Mouse (Mus musculus): ENCODE results near the gene Lmbr1.
A peak's percentile ranks its signal among the peaks of the same experiment; 100 is the strongest.
"Not testable (repeated sequence)": the region's sequence is repeated elsewhere in the genome, so short reads cannot be mapped to it uniquely, and the experiment has no call there.

Lmbr1 gene

DNA sequence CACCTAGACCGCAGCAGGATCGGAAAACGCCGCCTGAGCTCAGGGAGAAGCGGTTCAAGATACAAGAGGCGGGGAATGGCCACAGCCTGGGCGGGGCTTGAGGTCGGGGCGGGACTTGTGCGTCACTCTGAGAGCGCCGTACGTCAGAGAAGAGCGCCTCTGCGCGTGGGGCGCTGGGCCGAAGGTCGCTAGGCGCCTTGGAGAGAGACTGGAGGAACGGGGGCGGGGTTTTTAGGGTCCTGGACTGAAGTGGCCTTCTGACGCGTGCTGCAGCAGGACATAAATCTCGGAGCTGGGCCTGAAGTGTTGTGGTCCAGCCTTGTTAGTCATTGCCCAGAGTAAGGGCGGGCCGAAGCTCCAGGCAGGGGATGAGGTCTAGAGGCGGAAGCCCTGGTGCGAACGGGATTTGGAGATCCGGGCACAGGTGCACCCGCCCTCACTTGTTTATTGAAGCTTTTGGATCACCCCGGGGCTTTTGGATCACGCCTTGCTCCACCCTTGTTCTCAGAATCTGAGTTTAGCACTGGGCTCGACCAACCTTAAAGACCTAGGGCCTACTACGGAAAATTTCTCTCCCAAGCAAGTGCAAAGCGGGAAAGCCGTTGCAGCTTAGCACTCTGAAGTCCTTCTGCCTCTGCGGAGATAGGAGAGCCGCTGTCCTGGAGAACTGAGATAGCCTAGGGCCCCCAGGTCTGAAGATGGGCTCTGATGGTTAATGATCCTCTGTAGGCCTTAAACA lies at the start of gene Lmbr1:
TSS of gene Lmbr1 (minus strand) at position 93 of the 739 bp plus-strand sequence.
- DNase-seq = peak; percentile 75 to 84

DNA sequence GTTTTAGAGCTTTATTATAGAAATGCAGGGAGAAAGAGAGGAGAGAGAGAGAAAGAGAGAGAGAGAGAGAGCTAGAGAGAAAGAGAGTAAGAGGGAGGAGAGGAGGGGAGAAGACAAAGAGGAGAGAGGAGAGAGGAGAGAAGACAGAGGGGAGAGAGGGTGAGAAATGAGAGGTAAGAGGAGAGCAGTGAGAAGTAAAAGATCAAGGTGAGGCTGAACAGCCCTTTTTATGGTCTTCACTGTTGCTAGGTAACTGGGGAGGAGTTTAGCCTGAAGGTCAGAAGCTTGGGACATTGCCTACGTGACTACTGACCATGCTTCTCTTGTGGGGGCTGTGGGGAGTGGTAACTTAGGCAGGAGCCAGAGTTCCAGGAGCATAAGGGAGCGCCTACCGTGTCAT lies 45.1 kb upstream of the Lmbr1 start:
- not testable (repeated sequence) for DNase-seq

DNA sequence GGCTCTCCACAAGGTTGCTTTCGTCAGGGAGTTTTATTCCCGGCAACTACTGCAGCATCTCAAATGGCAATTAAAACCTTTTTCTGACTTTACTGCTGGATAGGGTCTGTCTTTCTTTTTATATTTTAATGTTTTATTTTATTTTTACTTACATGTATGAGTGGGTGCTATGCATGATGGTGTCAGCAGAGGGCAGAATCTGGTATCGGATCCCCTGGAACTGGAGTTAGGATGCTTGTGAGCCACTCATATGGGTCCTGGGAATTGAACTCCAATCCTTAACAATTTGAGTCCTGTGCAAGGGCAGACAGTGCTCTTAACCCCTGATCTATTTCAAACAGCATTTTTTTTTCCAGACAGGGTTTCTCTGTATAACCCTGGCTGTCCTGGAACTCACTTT lies 34.9 kb upstream of the Lmbr1 start:
- DNase-seq = no peak

DNA sequence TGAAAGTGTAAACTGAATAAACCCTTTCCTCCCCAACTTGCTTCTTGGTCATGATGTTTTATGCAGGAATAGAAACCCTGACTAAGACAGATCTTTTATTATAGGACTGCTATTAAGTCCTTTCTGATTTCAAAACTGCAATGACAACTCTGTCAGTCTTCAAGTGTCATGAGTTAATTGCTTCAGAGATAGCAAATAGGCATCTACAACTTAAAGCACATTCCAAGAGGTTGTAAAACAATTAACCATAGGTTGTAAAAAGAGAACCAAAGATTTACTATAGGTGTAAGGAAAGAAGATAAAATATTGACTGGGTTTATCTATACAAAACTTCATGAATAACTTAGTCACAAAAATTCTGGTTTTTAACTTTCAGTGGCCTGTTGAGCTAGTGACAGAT lies 32.7 kb upstream of the Lmbr1 start:
- no peak for DNase-seq

DNA sequence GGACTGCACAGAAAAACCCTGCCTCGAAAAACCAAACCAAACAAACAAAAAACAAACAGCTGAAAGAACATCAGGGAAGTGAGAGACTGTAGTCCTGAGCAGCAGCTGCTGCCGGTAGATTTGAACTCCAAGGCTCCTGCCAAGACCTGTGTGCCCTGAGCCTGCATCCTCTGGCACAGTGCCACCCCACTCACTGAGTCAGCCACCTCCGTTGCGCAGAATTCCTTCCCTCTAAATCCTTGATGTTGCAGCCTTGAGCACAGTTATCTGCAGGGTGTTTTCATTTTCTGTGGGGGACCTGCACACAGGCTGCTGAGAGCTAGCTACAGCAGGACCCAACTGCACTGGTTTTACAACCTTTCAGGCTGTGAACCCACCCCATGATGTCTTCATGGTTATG lies 20.2 kb upstream of the Lmbr1 start:
- no peak for DNase-seq

DNA sequence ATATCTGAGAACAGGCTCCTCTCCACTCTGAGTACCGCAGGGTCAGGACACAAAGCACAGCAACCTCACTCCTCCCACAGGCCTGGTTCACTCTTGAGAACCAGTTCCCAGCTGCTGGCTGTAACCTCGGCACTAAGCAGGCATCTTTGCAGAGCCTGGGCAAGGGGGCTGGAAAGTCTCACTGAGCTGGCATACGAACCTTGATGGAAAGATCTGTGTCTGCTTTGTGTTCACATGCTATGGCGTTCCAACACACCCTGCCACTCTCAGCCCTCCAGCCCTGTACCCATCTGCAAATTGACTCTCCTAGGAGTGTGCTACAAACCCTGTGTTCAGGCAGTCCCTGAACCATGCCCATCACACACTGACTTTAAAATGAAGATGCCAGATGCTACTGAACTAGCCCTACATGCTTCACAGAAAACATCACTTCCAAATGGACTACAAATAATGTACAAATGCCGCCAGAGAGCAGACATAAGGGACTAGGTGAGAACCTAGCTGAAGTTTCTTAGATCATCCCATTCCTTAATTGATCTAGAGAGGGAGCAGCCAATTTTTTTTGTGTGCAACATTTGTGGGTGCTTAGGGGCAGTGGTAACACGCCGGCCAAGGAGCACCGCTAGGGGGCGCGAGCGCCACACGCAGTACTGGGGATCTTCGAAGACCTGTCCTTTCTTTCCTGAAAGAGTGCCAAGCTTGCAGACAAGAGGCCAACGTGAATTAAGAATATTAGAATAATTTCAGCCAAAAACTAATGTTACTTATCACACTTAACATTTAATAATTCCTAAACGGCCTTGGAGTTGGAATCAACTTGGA lies 11.0 kb upstream of the Lmbr1 start:
- peak; percentile 40 to 71 for DNase-seq

DNA sequence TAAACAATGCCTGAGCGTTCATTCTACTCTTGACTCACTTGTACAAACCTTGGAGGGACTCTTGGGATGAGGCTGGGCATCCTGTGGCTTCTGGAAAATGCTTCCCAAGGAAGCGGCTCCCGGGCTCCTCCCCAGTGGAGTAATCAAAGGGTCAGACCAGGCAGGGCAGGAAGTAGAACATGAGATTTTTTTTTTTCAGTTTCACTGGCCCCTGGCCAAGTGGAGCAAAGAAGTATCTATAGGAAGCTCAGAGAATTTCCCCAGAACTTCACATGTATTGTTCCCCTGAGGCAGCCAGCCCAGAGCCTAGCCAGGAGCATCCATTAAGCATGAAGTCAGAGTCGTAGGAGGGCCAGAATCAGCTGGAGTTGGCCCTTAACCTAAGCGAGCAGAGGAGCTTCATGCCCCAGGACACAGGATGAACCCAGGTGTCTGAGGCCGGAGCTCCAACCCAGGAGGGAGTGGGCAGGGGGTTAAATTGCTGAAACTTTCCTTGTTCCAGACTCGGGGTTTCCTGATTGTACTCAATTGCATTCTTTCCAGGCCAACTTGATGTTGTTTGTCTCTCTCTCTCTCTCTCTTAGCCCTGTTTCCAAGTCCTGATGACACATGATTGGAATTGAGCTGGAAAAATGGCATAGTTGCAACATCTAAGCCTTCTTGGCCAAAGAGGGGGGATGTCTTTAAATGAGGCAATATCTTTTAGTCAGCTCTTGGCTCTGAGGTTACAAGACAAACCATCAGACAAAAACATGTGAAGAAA lies 10.2 kb upstream of the Lmbr1 start:
- DNase-seq = no peak

DNA sequence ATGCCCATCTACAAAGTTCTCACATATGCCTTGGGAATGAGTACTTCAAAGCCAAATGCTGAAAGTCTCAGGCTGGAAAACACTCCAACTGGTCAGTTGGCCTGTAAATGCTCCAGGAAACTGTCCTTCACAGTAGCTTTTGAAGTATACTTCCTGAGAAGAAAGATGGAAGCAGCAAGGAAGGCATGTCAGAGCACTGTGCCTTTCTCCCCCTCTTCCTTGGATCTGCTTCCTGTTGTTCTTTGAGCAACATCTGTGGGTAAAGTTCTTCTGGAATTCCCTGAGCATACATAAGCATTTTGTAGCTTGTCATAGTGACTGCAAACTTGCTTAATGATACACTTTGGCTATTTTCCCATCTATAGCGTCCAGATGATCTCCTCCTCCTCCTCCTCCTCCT lies 9.4 kb upstream of the Lmbr1 start:
- DNase-seq = no peak

DNA sequence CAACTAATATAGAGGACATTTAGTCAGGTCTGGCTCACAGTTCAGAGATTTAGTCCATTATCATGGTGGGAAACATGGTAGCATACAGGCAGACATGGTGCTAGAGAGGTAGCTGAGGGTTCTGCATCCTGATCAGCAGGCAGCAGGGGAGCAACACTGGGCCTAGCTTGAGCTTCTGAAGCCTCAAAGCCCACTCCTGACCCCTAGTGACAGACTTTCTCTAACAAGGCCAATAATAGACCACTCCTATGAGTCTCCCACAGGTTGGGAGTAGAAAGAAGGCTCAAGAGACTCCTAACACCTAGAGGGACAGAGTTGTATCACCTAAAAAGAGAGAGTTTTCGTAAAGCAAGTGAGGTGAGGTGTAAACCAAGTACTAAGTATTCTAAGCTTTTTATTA lies 4.6 kb upstream of the Lmbr1 start:
- DNase-seq = no peak

DNA sequence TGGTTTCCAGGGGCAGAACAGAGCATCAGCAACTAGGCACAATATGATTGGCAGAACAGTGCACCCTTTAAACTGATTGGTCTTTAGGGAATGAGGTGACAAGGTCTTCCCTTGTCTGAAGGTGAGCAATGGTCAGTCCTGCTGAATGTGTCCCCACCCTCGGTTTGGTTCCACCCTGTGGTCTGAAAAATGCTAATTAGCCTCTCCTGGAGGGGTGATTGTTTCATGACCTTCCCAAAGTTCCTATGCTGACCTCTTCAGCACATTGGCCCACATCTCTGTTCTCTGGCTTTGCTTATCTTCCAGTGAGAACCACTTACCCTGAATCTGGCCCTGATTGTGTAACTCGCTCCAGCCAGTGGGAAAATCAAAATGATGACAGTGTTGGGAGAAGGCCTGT lies 1.9 kb upstream of the Lmbr1 start:
- DNase-seq = no peak

DNA sequence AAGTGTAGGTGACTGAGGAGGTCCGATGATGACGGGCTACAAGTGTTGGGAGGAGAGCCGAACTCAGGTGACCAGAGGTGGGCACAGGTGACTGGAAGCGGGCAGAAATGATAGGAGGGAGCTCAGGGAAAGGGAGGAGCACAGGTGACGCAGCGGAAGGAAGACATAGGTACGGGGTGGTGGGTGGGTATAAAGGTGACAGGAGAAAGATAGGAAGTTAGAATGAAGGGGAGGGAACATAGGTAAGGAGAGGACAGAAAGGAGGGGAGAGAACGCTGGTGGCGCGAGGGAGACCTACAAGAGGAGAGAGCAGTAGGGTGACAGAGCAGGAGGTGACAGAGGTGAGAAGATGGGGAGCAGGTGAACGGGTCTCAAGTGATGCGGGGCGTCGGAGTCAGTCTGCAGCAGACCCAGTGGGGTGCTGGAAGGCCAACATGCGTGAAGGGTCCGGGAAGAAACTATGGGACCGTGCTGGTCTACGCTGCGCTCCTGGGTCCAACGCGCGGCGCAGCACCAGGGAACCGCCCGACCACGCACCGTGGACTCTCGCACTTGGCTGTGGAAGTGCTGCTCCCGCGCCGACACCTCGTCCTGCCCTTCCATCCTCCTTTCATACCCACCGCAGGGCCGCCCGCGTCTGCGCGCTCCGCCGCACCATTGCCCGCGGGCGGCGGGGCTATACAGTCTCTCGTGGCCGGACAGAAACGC lies 446 bp downstream of the Lmbr1 start:
- DNase-seq = no peak

DNA sequence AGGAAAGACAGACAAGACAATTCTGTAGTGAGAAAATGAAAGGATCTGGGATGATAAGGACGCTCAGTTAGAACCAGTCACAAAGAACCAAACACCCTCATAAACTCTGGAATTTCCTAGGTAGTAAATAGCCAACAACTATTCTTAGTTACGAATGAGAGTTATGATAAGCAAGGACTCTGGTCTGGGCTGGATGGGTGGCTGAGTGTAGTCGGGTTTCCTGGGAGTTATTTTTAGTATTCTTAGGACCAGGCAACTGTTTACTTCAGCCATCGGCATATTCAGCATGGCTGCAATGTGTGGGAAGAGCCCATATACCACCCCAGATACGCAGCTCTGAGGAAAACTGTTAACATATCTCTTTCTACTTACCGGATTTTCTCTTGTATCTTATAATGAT lies 14.7 kb downstream of the Lmbr1 start:
- DNase-seq = no peak

DNA sequence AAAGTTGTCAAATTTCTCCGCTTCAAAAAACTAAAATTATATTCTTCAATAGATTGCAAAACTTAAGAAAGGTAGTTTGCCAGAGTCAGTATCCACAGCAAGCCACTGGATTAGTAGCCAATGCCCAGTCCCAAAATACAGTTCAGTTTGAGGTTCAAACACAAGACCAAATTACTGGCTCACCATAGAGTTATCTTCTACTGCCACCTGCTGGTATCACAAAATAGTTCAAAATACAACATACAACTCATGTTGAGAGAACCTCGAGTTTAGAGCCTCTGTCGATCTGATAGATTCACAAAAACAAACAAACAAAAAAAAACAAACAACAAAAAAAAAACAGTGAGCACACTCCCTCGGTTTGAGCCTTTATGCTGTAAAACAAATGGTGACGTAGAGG lies 42.4 kb downstream of the Lmbr1 start:
- DNase-seq = no peak

DNA sequence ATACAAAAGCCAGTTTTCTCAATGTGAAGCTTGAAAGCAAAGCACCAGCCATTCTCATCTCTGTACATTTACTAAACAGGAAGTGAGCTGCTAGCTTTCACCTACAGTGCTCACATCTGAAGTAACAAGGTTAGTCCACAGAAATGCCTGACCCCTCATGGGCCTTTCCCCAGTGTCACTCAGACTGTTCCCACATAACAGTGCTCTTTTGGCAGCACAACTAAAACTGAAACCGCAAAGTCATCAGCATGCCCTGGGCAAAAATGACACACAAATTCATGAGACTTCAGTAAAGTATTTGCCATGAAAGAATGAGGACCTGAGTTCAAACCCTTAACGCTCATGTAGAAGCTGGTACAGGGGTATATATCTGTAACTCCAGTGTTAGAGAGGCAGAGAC lies 55.7 kb downstream of the Lmbr1 start:
- DNase-seq = no peak

DNA sequence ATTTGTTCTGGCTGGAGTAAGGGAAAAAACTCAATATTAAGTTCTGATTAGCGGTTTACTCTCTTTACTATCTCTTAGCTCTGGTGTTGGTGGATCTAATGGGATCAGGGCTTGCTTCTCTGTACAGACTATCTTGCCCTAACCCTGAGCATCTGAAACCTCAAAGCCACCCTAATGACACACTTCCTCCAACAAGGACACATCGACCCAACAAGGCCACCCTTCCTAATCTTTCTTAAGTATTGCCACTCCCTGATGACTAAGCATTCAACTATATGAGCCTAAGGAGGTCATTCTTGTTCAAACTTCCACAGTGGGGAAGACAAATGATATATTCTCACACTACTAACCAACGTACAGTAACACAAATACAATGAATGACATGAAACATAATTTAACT lies 69.0 kb downstream of the Lmbr1 start:
- no peak for DNase-seq

DNA sequence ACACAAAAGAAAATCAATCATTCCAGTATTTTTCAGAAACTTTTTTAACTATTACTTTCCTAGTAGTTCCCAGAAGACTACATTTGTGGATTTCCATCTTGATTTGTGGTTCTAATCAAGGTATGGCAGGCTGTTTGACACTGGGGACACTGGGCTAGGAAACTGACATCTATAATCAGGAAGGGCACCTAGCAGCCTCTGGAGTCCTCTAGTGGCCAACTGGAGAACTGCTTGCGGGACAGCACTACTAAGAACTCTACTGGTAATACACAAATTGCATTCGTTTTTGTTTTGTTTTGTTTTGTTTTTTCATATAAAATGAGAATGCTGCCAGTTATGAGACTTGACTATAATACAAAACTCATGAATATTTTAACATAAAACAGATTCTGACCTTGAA lies 85.0 kb downstream of the Lmbr1 start:
- peak; percentile 6 to 49 for DNase-seq

DNA sequence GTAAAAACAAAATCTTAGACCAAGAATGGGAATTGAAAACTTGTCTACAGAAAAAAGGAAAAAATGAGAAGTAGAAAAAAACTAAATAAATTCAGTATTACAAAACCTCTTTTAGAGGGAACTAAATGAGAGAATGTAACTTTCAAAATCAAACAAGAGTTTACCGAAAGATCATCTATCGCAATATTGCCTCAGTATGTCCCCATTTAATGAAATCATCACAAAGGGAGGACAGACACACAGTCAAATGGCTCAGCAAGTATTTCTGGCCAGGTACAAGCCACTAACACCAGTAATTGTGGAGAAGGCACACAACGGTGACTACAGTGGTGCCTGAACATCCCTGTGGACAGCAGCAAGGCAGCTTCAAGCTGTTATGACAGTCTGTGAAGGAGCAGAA lies 88.1 kb downstream of the Lmbr1 start:
- no peak for DNase-seq

DNA sequence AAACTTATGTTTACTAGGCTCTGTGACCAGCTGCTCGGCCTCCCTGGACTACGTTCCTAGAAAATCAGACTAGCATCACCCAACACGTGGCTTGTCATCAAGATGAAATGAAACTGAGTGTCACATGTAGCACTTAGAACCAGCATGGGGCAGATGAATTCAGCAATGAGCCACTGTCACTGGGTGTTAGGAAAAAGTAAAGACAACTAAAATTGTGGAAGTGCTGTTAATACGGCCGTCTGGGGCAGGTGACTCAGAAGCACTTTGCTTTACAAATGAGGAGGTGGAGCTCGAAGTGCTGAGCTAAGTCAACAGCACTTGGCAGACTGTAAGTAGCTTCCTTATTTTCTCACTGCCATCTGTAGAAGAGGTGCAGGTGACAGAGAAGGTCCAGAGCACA lies 88.5 kb downstream of the Lmbr1 start:
- DNase-seq = no peak

DNA sequence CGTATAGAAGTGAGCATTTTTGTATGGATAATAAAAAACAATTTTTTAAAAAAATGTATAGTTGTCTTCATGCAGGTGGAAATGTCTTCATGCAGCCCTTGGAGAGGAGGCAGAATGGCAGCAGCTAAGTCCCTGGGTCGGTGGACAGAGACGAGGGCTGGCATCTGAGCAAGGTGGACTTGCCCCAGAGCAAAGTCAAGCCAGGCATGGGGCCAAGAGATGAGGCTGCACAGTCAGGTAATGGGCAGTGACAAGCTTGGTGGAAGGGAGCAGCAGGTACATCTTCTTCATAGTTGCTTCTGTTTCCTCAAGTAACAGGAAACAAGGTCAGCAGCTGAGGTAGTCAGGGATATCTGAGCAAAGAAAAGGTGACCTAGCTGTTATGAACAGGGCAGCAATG lies 97.1 kb downstream of the Lmbr1 start:
- no peak for DNase-seq

DNA sequence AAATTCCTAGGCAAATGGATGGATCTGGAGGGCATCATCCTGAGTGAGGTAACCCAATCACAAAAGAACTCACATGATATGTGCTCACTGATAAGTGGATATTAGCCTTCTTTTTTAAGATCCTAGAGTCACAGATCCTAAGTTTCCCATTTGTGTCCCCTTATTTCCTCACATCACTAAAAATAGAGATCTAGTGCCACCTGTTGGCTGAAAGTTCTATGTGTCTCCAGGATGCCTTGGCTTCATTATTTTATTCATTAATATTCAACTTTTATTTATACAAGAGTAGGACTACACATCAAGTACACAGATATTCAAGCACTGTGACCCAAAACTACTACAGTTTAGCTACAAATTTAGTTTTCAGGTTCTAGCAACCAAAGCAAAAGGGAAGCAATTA lies 103.4 kb downstream of the Lmbr1 start:
- no peak for DNase-seq

DNA sequence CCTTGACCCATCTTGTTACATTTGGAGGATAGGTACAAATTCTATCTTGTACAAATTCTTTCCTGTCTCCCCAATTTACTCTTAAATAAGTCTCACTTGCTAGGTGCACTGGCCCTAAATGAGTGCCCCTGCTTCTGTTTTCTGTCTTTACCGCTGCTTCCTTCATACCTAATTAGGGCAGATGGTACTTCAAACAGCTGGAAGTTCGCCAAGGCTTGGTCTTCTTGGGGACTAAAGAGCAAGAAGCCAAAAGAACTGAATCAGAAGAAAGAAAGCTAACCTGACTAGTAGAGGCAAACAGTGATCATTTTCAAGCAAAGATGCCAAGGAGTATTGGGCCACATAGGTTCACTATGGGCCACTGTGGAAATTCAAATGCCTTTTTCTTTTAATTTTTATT lies 104.8 kb downstream of the Lmbr1 start:
- no peak for DNase-seq

DNA sequence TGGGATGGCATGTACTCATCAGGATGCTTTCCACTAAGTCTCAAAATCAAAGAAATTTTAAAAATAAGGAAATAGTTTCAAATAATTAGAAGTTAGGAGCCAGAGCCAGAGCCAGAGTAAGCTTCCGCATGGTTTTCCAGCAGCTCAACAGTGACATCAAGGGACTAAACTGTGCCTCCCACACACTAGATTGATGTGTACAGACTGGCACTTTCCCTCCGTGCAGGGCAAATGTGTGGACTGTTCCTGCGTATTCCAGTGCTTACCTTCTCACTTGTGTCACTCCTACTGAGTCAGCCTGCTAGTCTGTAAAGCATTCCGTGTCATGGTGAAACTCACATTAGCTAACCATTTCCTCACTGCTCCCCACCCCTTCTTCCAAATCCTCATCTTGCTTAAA lies 107.3 kb downstream of the Lmbr1 start:
- no peak for DNase-seq

DNA sequence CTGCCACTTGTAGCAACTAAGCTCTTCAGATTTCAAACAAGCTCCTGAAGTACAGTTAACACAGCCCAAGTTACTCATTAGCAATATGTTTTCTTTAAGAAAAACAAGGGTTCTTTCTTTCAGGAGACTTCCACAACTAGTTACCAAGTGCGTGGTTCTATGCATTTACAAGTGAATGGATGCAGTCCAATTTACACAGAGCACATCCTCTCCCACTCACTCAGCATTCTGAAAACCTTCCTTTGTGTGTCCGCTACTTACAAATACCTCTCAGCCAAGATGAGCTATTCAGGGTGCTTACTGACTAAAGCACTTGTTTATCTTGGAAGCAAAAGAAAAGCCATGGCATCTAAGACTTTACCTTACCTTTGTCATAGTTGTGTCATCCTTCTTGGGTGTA lies 124.3 kb downstream of the Lmbr1 start:
- DNase-seq = no peak
